Mouse (Mus musculus): ENCODE measurements at regions not wholly inside any gene's neighbourhood (a gene's known extent, or its start where the extent isn't known, plus 50 kb on each side); places are given as distances from the start of the nearest gene placed in this dataset.

GRCm38 (mm10) chr9:47129101-47129500, 130.6 kb downstream of the Gm4791 start:
- DNase-seq (ENCODE audit: extremely low read depth, low read depth, low spot score): no peak

- DNase-seq (ENCODE audit: extremely low read depth, low read depth, low spot score): no peak
These were observed 134.9 kb downstream of the Gm4791 start for GRCm38 (mm10) chr9:47133454-47133853.

DNA sequence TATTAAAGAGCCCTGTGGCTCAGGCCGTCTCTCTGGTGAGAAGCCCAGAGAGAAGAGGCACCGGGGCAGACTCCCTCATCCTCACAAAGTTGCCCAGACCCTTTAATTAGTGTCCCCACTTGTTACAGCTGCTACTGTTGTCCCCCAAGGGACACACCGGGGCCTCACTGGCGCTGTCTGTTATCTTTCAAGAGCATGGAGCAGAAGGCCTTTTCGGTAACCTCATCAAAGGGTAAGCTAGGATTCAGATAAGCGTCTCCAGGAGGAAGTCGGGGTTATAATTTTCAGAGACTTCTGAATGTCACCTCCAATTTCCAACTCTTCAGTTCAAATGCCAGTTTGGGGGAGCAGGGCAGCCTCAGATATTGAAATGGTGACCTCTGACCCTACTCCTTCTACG, 135.3 kb downstream of the Gm4791 start:
- no peak for DNase-seq (ENCODE audit: extremely low read depth, low read depth, low spot score)

DNA sequence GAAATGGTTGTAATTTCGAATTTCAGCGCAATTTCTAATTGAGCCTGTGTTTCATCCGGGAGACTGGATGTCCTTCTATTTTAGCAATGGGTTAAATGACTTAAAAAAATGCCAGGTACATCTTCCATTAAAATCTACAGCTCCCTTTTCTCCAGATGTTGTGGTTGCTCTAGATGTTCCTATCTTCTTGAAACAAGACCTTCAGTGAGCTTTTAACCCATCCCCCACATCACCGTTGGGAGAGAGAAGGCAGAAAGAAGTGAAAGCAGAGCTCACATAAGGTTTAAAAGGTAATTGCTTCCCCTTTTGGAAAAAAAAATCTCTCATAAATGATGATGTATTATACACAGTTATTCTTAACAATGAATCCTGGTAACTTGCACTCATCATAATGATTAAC, 135.9 kb downstream of the Gm4791 start:
- DNase-seq (ENCODE audit: extremely low read depth, low read depth, low spot score): no peak

- DNase-seq (ENCODE audit: extremely low read depth, low read depth, low spot score): no peak
These were observed 138.1 kb downstream of the Gm4791 start for GRCm38 (mm10) chr9:47136641-47137040.

DNA sequence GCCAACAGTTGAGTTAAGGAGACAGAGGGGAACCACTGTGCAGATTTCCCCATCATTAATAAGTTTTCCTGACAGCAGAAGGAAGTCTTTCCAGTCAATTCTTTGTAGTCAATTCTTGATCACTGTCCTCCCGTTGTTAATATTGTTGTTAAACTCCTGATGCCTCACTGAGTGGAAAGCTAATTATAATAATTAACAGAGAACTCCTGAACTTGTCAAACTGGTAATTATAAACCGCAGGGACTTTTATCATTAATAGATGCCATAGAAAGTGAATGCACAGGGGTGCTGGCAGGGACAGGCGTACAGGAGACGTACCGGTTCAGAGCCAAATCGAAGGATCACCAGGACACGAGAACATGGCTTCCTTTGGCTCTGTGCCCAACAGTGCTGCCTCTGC, 154.9 kb downstream of the Gm4791 start:
- no peak for DNase-seq (ENCODE audit: extremely low read depth, low read depth, low spot score)

DNA sequence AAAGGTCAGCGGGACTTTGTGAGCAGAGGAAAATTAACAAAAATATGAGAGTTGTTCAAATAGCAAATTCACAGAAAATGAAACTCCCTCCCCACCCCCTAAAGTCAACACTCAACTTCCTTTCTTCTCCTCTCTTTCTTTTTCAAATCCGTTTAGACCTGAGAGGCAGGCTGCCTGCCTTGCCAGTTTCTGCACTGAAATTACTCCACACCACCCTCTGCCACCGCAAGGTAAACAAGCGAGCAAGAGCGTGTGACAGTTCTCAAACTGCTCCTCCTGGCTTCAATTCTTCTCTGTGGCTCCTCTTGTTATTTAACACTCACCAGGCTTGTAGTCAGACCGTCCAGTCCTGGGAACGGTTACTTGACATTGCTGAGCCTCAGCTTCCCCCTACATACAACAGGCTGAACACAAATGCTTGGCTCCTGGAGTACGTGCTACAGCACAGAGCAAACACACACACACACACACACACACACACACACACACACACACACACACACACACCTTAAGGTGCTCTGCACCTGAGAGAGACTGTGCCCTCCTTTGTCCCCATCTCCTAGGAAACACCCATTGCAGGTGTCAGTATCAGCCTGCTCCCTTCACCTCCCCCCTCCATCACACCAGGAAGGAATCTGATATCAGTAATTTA, 167.1 kb downstream of the Gm4791 start:
- DNase-seq (ENCODE audit: extremely low read depth, low read depth, low spot score): no peak

DNA sequence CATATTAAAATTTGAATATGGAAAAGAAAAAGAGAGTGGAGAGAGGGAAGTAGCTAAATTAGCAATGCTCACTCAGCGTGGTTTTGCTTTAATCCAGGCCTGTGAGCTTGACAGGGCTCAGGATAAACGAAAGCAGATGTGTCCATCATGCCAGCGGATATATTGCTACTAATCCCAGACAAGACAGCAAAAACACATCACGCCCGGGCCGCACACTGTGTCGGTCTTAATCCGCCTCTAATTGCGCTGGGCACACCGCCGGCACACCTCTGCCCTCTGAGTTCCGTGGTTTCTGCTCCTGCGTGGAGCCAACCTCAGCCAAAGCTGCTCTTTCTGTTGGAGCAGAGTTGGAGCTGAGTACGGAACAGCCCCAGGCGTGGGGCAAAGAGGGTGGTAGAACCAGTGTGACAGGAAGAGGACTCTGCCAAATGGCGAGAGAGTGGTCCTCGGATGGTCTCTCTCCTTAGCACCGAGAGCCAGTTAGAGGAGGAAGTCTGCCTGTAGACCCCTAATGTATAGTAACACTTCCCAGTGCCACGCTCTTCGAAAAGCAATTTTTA, 169.2 kb downstream of the Gm4791 start:
- peak; percentile 13 for DNase-seq (ENCODE audit: extremely low read depth, low read depth, low spot score)

DNA sequence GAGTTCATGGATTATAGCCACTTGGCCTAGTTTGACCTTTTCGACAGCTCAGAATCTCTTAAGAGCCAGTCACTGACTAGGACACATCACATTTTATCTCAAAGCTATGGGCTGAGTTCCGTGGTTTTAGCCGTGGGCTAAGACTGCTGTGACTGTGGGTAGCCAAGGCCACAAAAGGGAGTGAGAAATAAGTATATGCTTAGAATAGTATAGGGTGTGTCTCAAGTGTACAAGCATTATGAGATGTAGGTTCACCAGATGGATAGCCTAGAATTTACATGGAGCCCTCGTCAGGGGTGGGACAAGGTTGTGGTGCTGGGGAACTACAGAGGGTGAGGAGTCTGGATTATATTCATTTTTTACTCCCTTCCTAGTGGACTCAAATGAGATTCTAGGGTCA, 177.5 kb downstream of the Gm4791 start:
- no peak for DNase-seq (ENCODE audit: extremely low read depth, low read depth, low spot score)

DNA sequence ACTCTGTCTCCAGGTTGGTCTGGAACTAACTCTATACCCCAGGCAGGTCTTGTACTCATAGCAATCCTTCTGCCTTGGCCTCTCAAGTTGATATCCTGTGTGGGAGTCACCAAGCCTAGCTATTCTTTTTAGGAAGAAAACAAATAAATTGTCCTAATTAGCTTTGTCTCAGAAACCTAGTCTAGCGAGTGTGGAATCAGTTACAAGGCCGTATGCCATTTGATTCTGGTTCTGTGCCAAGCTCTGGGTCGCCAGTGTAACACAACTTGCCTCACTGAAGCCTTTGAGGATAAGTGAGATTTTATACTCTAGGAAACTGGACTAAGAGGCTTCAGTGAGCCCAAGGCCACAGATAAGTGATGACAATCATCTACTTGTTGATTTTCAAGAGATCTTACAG, 219.6 kb downstream of the Gm4791 start:
- DNase-seq (ENCODE audit: extremely low read depth, low read depth, low spot score): no peak

GRCm38 (mm10) chr9:47223536-47223935, 225.0 kb downstream of the Gm4791 start:
- DNase-seq (ENCODE audit: extremely low read depth, low read depth, low spot score): no peak

GRCm38 (mm10) chr9:47224249-47224648, 225.7 kb downstream of the Gm4791 start:
- no peak for DNase-seq (ENCODE audit: extremely low read depth, low read depth, low spot score)

GRCm38 (mm10) chr9:47226476-47227271, 228.1 kb downstream of the Gm4791 start:
- no peak for DNase-seq (ENCODE audit: extremely low read depth, low read depth, low spot score)

DNA sequence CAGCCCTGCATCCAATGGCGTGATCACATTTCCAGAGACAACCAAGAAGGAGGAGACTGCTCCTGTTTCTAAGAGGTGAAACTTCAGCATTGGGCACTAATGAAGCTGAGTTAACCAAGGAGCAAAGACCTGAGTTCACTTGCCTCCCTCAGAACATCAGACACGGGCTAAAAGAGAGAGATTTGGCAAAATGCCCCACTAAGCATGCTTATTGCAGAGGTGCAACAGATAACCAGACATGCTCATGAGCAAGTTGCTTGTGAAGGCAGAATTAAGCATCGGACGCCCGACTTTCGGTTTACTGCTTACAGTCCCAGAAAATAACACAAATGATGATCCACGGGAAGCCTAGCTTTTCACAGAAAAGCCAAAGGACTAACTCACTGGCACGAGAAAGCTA, 228.8 kb downstream of the Gm4791 start:
- no peak for DNase-seq (ENCODE audit: extremely low read depth, low read depth, low spot score)

GRCm38 (mm10) chr9:47228736-47229135, 230.2 kb downstream of the Gm4791 start:
- DNase-seq (ENCODE audit: extremely low read depth, low read depth, low spot score): no peak

DNA sequence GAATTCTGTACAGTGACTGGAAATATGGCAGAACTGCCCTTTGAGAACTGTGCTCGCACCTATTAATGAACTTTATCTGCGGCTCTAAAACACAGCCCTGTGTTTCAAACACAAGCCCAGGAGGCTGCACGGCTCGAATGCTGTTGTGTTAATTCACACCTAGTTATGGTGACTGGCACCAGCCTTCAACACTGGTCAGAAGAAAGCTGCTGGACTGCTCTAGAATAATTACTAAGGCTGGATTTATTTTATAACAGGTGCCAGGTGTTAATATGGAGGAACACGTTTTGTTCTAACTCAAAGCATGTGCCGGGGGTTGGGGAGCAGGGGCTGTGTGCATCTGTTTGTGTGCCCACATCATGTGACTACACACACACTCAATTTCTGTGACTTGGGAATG, 230.8 kb downstream of the Gm4791 start:
- DNase-seq (ENCODE audit: extremely low read depth, low read depth, low spot score): no peak

DNA sequence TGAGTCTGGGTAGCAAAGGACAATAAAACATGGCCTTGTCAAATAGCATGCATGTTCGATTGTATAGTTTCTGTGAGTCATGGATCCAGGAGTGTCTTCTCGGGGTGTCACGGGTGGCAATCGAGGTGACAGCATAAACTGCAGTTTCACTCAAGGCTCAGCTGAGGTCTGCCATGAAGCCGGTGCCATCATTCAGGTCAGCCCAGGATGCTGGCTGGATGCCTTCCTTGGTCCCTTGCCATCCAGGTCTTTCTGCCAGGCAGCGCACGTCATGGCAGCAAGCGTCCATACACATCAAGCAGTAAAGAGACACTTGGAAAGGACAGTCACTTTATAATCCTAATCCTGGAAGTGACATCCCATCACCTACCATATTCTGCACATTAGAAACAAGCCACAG, 242.4 kb downstream of the Gm4791 start:
- DNase-seq (ENCODE audit: extremely low read depth, low read depth, low spot score): no peak

DNA sequence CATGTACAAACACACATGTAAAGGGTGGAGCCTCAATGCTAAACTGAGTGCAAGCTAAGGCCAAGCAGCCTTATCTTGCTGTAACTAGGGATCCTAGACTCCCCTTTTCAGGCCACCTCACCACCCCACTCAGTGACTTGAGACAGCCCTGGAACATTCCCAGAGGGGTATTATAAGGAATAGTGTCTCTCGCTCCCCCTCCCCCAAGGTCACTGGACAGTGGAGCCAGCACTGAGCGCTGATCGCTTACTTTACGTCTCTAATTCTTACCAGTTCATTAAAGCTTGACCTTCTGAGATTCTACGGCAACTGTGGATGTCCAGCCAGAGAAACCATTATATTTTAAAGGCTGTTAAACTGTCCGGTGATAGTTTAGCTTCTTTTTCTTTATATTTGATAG, 243.5 kb downstream of the Gm4791 start:
- DNase-seq (ENCODE audit: extremely low read depth, low read depth, low spot score): no peak

- no peak for DNase-seq (ENCODE audit: extremely low read depth, low read depth, low spot score)
These were observed 244.0 kb downstream of the Gm4791 start for GRCm38 (mm10) chr9:47242526-47242925.

DNA sequence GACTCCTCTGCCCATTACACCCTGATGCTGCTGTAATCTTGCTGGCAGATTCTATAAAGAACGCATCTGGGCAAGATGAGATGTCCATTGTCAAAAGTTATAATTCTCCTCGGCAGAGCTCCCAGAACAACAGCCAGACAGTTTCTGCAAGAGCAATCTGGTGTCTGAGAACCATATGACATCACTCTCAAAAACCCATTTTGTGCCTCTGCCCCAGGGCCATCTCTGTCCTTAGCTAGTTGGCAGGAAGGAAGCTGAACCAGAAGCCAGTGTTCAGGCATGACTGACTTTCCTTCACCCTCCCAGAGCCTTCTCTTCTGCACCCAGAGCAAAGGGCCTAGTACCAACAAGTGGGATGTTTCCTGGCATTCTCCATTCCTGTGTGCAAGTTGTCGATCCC, 250.5 kb downstream of the Gm4791 start:
- DNase-seq (ENCODE audit: extremely low read depth, low read depth, low spot score): peak; percentile 88

GRCm38 (mm10) chr9:47251160-47251559, 252.6 kb downstream of the Gm4791 start:
- no peak for DNase-seq (ENCODE audit: extremely low read depth, low read depth, low spot score)
